Mouse (Mus musculus): Measurements from ENCODE around the gene Rtp2. TPM values are rescaled to one million over a fixed set of nuclear protein-coding genes. Genes with fewer than 3 reads are reported as not detected.
A peak's percentile ranks its signal among the peaks of the same experiment; 100 is the strongest.

Rtp2 gene
- total and polyA plus RNA-seq, 2 experiments from 2014 or later = 0.24 TPM; not detected in 1

DNA sequence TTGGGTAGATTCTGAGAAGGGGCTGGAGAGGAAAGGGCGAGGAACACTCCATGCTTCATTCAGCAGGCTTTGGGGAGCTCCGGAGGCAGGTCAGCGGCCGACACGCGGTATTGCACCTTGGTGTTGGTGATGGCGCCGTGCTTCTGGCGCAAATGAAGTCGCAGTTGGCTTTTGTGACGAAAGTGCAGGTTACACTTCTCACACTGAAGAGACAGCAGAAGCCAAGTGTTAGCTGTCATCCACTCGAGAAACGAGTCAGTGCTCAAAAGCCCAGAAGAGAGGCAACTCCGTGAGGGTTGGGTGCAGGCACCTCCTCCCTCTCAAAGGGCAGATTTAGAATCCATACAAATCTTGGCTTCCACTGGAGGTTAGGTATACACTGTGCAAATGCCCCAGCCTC lies 33.9 kb upstream of the Rtp2 start:
- ATAC-seq = no peak
- no peaks in the 10 kb centered on the region for H3K9me3 ChIP-seq (ENCODE audit: low read length)
- no peak overlapping the region for H3K27ac ChIP-seq
- no peak overlapping the region for H3K9ac ChIP-seq (replicated peaks; ENCODE audit: low read length)
- H3K27me3 ChIP-seq (ENCODE audit: insufficient read depth, low read length) = no peaks in the 10 kb centered on the region
- no peak for TF ChIP-seq CTCF (IDR thresholded peaks at IDR 0.05; ENCODE audit: low read depth)
- H3K4me1 ChIP-seq (ENCODE audit: insufficient read depth, low read length) = 0 out of 2 replicates have a peak, but pooled peaks cover 3% of the 10 kb centered on the region
- WGBS = 93% methylated on average over 14 of the region's 14 CpGs
- no peak overlapping the region for H3K4me3 ChIP-seq (ENCODE audit: low read length)
- DNase-seq (ENCODE audit: low spot score) = no peak
- H3K36me3 ChIP-seq (ENCODE audit: insufficient read depth, low read length) = no peaks in the 10 kb centered on the region; the same call in 1 of the 2 replicates
- H3K4me2 ChIP-seq (ENCODE audit: low read depth, low read length) = no peak overlapping the region

DNA sequence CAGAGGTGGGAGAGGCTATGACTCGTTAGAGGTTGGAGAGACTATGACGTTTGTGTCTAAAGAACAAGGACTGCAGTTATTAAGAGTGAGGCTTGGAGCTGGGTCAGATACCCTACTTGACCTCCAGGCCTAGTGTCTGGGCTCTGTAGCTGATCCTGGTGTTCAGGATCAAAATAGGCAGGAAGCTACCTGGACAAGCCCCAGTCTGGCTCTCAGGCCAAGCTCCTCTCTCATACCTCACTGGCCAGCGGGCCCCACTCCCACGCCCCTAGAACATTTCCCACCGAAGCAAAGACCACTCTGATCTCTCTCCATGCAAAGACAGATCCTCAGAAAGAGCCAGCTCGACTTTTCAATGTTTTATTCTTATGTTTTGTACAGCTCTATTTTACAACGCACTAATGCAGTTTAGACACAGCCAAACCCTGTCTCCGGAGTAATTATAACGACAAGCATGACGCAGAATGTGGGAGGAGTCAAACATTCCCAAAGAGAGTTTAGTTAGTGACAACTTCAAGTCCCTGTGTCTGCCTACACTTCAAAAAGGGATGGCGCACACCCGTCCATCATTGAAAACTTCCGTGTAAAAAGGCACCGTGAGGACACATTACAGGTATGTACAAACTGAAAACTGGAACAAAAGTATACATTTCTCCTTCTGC lies 32.6 kb upstream of the Rtp2 start:
- H3K9ac ChIP-seq (replicated peaks; ENCODE audit: low read length) = no peak overlapping the region
- H3K4me3 ChIP-seq (ENCODE audit: low read length) = no peak overlapping the region
- 0 out of 2 replicates have a peak, but pooled peaks cover 3% of the 10 kb centered on the region for H3K4me1 ChIP-seq (ENCODE audit: insufficient read depth, low read length)
- no peak for TF ChIP-seq CTCF (IDR thresholded peaks at IDR 0.05; ENCODE audit: low read depth)
- no peaks in the 10 kb centered on the region; the same call in 1 of the 2 replicates for H3K36me3 ChIP-seq (ENCODE audit: insufficient read depth, low read length)
- DNase-seq (ENCODE audit: low spot score) (no peak), ATAC-seq (no peak)
- no peaks in the 10 kb centered on the region for H3K9me3 ChIP-seq (ENCODE audit: low read length)
- H3K27me3 ChIP-seq (ENCODE audit: insufficient read depth, low read length) = no peaks in the 10 kb centered on the region
- 57% methylated on average over 14 of the region's 14 CpGs for WGBS
- H3K27ac ChIP-seq = no peak overlapping the region
- no peak overlapping the region for H3K4me2 ChIP-seq (ENCODE audit: low read depth, low read length)

DNA sequence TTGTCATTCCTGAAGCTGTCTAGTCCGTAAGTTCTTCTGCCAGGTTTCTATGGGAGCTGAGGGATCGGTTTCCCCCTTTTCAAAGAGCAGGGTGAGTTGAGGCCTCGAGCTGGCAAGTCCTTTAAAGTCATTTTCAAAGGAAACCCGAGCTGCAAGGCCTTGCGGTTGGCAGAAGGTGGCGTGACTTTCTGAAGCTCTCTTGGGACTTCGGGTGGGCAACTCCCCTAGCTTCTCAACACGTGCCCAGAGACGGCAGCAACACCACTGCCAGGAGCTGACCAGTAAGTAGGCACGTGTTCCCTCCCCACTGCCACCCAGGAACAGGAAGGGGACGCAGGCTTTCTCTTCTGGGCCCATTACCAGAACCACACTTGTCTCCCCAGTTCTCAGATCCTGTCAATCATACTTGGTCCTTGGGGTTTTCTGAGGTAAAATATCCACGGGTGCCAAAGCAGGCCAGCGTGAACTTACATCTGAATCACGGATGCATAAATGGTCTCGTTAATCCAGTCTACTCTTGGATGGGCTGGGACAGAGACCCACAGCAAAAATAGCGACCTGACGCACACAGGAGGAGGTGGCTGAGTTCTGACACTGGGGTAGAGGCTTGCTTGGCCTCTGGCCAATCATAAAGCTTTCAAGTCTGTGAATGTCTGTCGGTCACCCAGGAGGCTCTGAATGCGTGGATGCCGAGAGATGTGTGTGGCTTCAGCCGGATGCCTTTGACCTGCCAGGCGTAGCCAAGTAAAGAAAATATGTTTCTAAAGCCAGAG lies 31.9 kb upstream of the Rtp2 start:
- no peaks in the 10 kb centered on the region; the same call in 1 of the 2 replicates for H3K36me3 ChIP-seq (ENCODE audit: insufficient read depth, low read length)
- H3K9me3 ChIP-seq (ENCODE audit: low read length) = no peaks in the 10 kb centered on the region
- TF ChIP-seq CTCF (IDR thresholded peaks at IDR 0.05; ENCODE audit: low read depth) = peak; percentile 26; the same call in 1 of the 2 replicates
- no peak overlapping the region for H3K27ac ChIP-seq
- DNase-seq (ENCODE audit: low spot score) (peak; percentile 71), ATAC-seq (peak; percentile 77)
- H3K4me2 ChIP-seq (ENCODE audit: low read depth, low read length) = no peak overlapping the region
- 0 out of 2 replicates have a peak, but pooled peaks cover 3% of the 10 kb centered on the region for H3K4me1 ChIP-seq (ENCODE audit: insufficient read depth, low read length)
- H3K9ac ChIP-seq (replicated peaks; ENCODE audit: low read length) = no peak overlapping the region
- 34% methylated on average over 22 of the region's 22 CpGs for WGBS
- H3K27me3 ChIP-seq (ENCODE audit: insufficient read depth, low read length) = no peaks in the 10 kb centered on the region
- H3K4me3 ChIP-seq (ENCODE audit: low read length) = no peak overlapping the region

DNA sequence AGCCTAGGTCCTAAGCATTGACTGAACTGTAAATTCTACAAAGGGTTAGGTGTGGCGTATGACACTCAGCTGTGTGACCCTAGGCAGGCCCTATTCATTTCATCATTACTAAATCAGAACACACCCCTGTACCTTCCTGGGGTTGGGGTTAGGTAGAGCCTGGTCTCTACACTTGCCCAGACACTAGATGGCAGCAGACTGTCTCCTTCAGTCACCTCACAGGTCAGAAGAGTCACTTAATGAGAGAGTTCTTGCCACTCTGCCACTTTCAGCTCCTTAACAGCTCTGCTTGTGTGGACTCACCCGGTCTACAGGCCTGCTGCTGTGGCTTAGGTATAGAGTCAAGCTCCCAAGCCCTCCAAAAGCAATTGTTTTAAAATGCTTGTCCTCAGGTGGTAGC lies 30.2 kb upstream of the Rtp2 start:
- no peak overlapping the region for H3K4me2 ChIP-seq (ENCODE audit: low read depth, low read length)
- TF ChIP-seq CTCF (IDR thresholded peaks at IDR 0.05; ENCODE audit: low read depth) = peak; percentile 33; the same call in 1 of the 2 replicates
- DNase-seq (ENCODE audit: low spot score) (no peak), ATAC-seq (no peak)
- no peak overlapping the region for H3K9ac ChIP-seq (replicated peaks; ENCODE audit: low read length)
- 88% methylated on average over 2 of the region's 2 CpGs for WGBS
- 0 out of 2 replicates have a peak, but pooled peaks cover 3% of the 10 kb centered on the region for H3K4me1 ChIP-seq (ENCODE audit: insufficient read depth, low read length)
- no peaks in the 10 kb centered on the region for H3K36me3 ChIP-seq (ENCODE audit: insufficient read depth, low read length)
- no peaks in the 10 kb centered on the region for H3K9me3 ChIP-seq (ENCODE audit: low read length)
- no peak overlapping the region for H3K27ac ChIP-seq
- H3K4me3 ChIP-seq (ENCODE audit: low read length) = no peak overlapping the region
- H3K27me3 ChIP-seq (ENCODE audit: insufficient read depth, low read length) = no peaks in the 10 kb centered on the region

DNA sequence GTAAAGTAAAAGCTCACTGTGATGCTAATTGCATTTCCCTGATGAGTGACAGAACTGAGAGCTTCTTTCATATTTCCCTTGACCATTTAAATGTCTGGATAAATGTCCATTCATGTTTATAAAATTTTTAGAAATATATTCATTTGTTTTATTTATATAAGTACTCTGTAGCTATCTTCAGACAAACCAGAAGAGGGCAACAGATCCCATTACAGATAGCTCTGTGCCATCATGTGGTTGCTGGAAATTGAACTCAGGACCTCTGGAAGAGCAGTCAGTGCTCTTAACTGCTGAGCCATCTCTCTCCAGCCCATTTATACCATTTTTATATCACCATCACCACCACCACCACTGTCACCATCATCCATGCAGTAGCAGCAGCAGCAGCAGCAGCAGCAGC lies 26.7 kb upstream of the Rtp2 start:
- ATAC-seq (no peak), DNase-seq (ENCODE audit: low spot score) (no peak)
- Histone ChIP-seq H3K4me1 (ENCODE audit: insufficient read depth, low read length) (no peaks in the 10 kb centered on the region), H3K27ac (no peak overlapping the region), H3K4me2 (ENCODE audit: low read depth, low read length) (no peak overlapping the region), H3K4me3 (ENCODE audit: low read length) (no peak overlapping the region), H3K27me3 (ENCODE audit: insufficient read depth, low read length) (no peaks in the 10 kb centered on the region), H3K9ac (replicated peaks; ENCODE audit: low read length) (no peak overlapping the region), H3K36me3 (ENCODE audit: insufficient read depth, low read length) (no peaks in the 10 kb centered on the region), H3K9me3 (ENCODE audit: low read length) (no peaks in the 10 kb centered on the region)
- no peak for TF ChIP-seq CTCF (IDR thresholded peaks at IDR 0.05; ENCODE audit: low read depth)

DNA sequence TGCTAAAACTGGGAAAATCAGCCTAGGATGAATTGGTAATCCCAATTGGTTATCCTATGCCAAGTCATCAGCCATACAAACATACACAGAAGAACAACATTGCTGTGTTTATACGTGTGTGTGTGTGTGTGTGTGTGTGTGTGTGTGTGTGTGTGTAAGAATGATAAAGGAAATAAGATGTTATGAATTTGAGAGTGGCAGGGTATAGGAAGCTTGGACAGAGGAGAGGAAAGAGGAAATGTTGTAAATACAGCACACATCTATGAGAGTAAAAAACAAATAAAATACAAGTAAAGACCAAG lies 21.7 kb upstream of the Rtp2 start:
- H3K9ac ChIP-seq (replicated peaks; ENCODE audit: low read length) = no peak overlapping the region
- no peak for TF ChIP-seq CTCF (IDR thresholded peaks at IDR 0.05; ENCODE audit: low read depth)
- no peaks in the 10 kb centered on the region for H3K27me3 ChIP-seq (ENCODE audit: insufficient read depth, low read length)
- no peak overlapping the region for H3K4me3 ChIP-seq (ENCODE audit: low read length)
- H3K4me2 ChIP-seq (ENCODE audit: low read depth, low read length) = no peak overlapping the region
- H3K36me3 ChIP-seq (ENCODE audit: insufficient read depth, low read length) = no peaks in the 10 kb centered on the region
- ATAC-seq (no peak), DNase-seq (ENCODE audit: low spot score) (no peak)
- H3K27ac ChIP-seq = no peak overlapping the region
- no peaks in the 10 kb centered on the region for H3K9me3 ChIP-seq (ENCODE audit: low read length)
- peaks cover 4% of the 10 kb centered on the region; the same call in 1 of the 2 replicates for H3K4me1 ChIP-seq (ENCODE audit: insufficient read depth, low read length)
- 4% methylated on average over 1 of the region's 1 CpGs for WGBS

Measured in hindbrain, postnatal 0 days (tissue).